Mouse (Mus musculus) neural tube, embryonic 11.5 days (tissue): ENCODE results near the gene Cish. TPM values are rescaled to one million over a fixed set of nuclear protein-coding genes. Genes with fewer than 3 reads are reported as not detected.
A peak's percentile ranks its signal among the peaks of the same experiment; 100 is the strongest.

Source experiments
- ATAC-seq: fragments of 200-750 bp; cut with Nextera tagmentation; 2 replicates; pipeline ENCODE4 v1.8.0; 2017; ENCODE audit warnings: moderate number of reproducible peaks, mild to moderate bottlenecking, moderate TSS enrichment, moderate library complexity; ENCODE audit not compliant: insufficient read depth, low FRiP score, low TSS enrichment
- DNase-seq: peaks from one replicate; pipeline ENCODE4 v3.0.0-alpha.2; 2015; ENCODE audit warnings: low spot score
- H3K27ac ChIP-seq: fragments of 300-500 bp; sonication (generic); 2 replicates; pipeline ENCODE4 v1.5.1; 2014; ENCODE audit warnings: low read depth, mild to moderate bottlenecking, low read length
- H3K27me3 ChIP-seq: fragments of 300-500 bp; sonication (generic); 2 replicates; pipeline ENCODE4 v1.6.1; 2014; ENCODE audit warnings: mild to moderate bottlenecking, low read length, mixed read lengths; ENCODE audit not compliant: control insufficient read depth, insufficient read depth
- H3K36me3 ChIP-seq: fragments of 300-500 bp; sonication (generic); 2 replicates; pipeline ENCODE4 v1.6.1; 2014; ENCODE audit warnings: mild to moderate bottlenecking, low read length, moderate library complexity, mixed read lengths; ENCODE audit not compliant: control insufficient read depth, insufficient read depth
- H3K4me1 ChIP-seq: fragments of 300-500 bp; sonication (generic); 2 replicates; pipeline ENCODE4 v1.6.1; 2014; ENCODE audit warnings: low read length, mixed read lengths; ENCODE audit not compliant: control insufficient read depth, insufficient read depth
- H3K4me2 ChIP-seq: fragments of 300-500 bp; sonication (generic); 2 replicates; pipeline ENCODE4 v1.6.1; 2014; ENCODE audit warnings: low read depth, mild to moderate bottlenecking, moderate library complexity
- H3K4me3 ChIP-seq: fragments of 300-500 bp; sonication (generic); 2 replicates; pipeline ENCODE4 v1.5.1; 2014; ENCODE audit warnings: low read depth, low read length
- H3K9ac ChIP-seq: fragments of 300-500 bp; sonication (generic); 2 replicates; pipeline ENCODE4 v1.6.1; 2014; ENCODE audit warnings: mild to moderate bottlenecking, low read length
- H3K9me3 ChIP-seq: fragments of 300-500 bp; sonication (generic); 2 replicates; pipeline ENCODE4 v1.6.1; 2016; ENCODE audit warnings: low read length; ENCODE audit not compliant: control insufficient read depth
- WGBS: fragments of 180-500 bp; shearing (Covaris S2); extraction: QIAGEN DNeasy Blood & Tissue Kit; methylation state at CpG from one replicate; pipeline ENCODE4 v1.1.7; 2014; 5-methylcytosine and 5-hydroxymethylcytosine counted together
- polyA plus RNA-seq: library from polyadenylated mRNA; unstranded; fragments of >200 nt; fragmentation: Nextera tagmentation; extraction: Ambion mirVana; gene quantifications from 2 replicates; pipeline ENCODE4 v1.2.1, GENCODE M21; 2014

Cish gene
- polyA plus RNA-seq, 1 experiment from 2014 or later, result 5.1 TPM

DNA sequence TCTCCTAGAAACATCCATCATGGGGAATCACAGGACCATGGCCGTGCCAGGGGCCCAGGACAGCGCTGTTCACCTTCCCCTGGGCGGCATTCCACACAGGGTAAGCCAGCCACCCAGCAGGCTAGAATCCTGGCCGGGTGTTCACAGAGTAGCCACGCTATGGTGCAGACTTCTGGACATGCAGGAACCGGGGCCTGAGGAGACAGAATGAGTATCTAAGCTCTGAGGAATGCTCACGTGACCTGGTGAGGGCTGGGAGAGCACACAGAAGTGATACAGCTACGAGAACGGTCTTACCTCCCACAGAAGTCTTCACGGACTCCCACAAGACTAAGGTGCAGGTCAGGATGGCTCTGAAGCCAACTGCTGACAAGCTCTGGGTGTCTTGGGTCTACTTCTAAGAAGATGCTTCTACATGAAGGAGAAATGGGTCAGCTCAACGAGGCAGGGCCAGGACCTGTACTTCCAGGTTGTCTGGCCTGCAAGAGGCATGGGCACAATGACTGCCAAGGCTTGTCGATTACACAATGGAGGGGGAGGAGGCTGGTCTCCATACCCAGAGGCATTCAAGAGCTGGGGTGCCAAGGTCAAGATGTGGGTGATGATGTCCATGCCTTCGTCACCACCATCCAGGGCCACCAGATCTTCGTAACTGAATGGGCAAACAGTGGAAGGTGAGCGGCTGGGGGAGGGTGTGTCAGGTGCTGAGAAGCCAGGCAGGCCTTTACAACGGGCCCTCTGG is 32.2 kb downstream of the Cish start:
- Histone ChIP-seq H3K4me3 (no peak overlapping the region), H3K4me1 (no peaks in the 10 kb centered on the region), H3K27ac (no peak overlapping the region), H3K36me3 (no peaks in the 10 kb centered on the region; the same call in 1 of the 2 replicates), H3K4me2 (no peak overlapping the region), H3K9ac (no peak overlapping the region), H3K27me3 (no peaks in the 10 kb centered on the region), H3K9me3 (no peaks in the 10 kb centered on the region)
- DNase-seq, result no peak
- ATAC-seq, result no peak
- WGBS, result 90% methylated on average over 16 of the region's 16 CpGs

DNA sequence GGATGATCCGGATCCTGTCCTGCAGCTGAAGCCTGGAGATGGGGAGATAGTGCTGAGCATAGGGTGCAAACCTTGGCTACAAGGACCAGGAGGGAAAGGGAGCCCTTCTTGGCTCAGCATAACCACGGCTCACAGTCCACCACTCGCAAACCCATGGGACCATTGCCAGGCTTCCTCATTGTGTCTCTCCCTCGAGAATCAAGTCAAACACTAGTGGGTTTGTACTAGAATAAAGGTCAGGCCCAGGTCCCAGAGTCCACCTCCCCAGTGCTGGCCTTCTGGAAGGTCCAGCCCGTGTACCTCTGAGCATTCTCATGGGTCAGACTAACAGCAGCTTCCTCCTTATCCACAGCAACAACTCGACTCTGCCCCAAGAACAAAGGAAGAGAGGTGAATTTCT is 35.0 kb downstream of the Cish start:
- H3K36me3 ChIP-seq, result no peaks in the 10 kb centered on the region; the same call in 1 of the 2 replicates
- H3K4me1 ChIP-seq, result no peaks in the 10 kb centered on the region
- no peak overlapping the region for H3K9ac ChIP-seq
- H3K27ac ChIP-seq, result no peak overlapping the region
- no peaks in the 10 kb centered on the region for H3K9me3 ChIP-seq
- 86% methylated on average over 6 of the region's 6 CpGs for WGBS
- DNase-seq (no peak), ATAC-seq (no peak)
- H3K27me3 ChIP-seq, result no peaks in the 10 kb centered on the region
- H3K4me2 ChIP-seq, result no peak overlapping the region
- H3K4me3 ChIP-seq, result no peak overlapping the region

DNA sequence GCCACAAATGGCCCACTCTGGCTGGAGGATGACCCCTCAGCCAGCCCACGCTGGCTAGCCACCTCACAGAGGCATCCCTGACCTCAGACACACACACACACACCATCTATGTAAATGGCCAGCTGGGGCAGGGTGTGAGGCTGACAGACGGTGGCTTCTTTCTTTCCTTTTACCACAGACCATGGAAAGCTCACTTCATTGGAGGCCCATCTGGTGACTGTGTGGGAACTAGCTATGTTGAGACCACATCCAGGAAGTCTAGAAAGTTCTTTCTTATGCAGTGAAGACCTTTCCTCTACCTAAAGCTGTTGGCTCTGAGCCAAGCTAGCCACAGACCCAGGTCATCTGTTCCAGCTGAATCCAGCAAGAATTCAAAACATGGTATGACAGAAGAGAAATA is 37.9 kb downstream of the Cish start:
- no peak for DNase-seq
- peaks cover 7% of the 10 kb centered on the region; the same call in 1 of the 2 replicates for H3K4me1 ChIP-seq
- 61% methylated on average over 2 of the region's 2 CpGs for WGBS
- no peak for ATAC-seq
- H3K27ac ChIP-seq, result no peak overlapping the region
- no peaks in the 10 kb centered on the region for H3K36me3 ChIP-seq
- H3K4me2 ChIP-seq, result no peak overlapping the region
- no peak overlapping the region for H3K4me3 ChIP-seq
- no peak overlapping the region for H3K9ac ChIP-seq
- H3K27me3 ChIP-seq, result no peaks in the 10 kb centered on the region
- no peaks in the 10 kb centered on the region for H3K9me3 ChIP-seq

DNA sequence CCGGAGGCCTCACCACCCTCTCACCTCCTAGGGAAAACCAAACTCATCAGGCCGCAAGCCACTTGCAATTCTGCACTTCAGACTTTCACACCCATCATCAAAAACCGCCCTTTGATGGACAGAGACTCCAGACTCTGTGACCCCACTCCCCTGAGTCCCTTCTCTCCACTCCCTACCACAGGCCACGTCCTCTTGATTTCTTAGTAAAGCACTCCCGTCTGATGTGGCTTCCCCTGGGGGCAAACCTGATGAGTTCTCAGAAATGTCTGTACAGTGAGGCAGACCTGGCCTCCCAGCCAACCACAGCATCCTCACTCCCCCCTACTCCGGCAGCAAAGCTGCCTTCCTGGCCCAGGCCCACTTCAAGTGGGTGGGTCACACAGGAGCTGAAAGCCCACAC is 38.5 kb downstream of the Cish start:
- WGBS, result 86% methylated on average over 6 of the region's 6 CpGs
- H3K36me3 ChIP-seq, result no peaks in the 10 kb centered on the region
- no peak overlapping the region for H3K9ac ChIP-seq
- no peak overlapping the region for H3K27ac ChIP-seq
- H3K9me3 ChIP-seq, result no peaks in the 10 kb centered on the region
- H3K4me3 ChIP-seq, result no peak overlapping the region
- DNase-seq (no peak), ATAC-seq (no peak)
- H3K27me3 ChIP-seq, result no peaks in the 10 kb centered on the region
- no peak overlapping the region for H3K4me2 ChIP-seq
- H3K4me1 ChIP-seq, result peaks cover 10% of the 10 kb centered on the region; the same call in 1 of the 2 replicates

DNA sequence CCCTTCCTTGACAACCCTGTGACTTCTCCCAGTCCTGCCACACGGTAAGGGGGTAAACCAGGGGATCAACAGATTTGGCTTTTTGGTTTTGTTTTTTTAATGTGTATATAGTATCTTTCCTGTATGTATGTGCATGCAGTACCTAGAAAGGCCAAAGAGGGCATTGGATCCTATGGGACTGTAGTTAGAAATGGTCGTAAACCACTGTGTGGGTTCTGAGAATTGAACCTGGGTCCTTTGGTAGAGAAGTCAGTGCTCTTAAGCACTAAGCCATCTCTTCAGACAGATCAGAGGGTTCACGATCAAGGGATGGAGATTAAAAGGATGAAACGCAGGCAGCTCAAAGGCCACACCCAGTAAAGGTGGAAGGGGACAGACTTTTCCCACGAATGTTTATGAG is 39.2 kb downstream of the Cish start:
- H3K9ac ChIP-seq, result no peak overlapping the region
- H3K9me3 ChIP-seq, result no peaks in the 10 kb centered on the region
- H3K27ac ChIP-seq, result no peak overlapping the region
- H3K27me3 ChIP-seq, result no peaks in the 10 kb centered on the region
- DNase-seq, result no peak
- no peak for ATAC-seq
- H3K4me2 ChIP-seq, result no peak overlapping the region
- peaks cover 10% of the 10 kb centered on the region; the same call in 1 of the 2 replicates for H3K4me1 ChIP-seq
- H3K4me3 ChIP-seq, result no peak overlapping the region
- 88% methylated on average over 5 of the region's 5 CpGs for WGBS
- H3K36me3 ChIP-seq, result no peaks in the 10 kb centered on the region

DNA sequence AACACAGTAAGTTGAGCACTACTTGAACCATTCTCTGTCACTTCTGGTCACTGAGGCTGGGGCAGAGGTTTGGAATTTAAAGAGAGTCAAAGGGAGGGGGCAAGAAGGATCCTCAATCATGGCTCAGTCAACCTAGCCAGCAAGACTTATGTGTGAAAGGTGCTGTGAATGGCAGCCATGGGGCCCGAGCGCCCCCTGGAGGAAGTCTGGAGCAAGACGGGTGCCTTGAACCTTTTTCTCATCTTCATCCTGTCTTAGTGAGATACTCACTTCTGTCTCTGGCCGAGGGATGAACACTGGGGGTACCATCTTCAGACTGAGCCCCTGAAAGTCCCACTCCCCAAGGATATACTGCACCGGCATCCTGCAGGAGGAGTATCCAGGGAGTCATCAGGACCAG is 40.1 kb downstream of the Cish start:
- peak; percentile 71 for DNase-seq
- no peaks in the 10 kb centered on the region for H3K9me3 ChIP-seq
- no peak overlapping the region for H3K27ac ChIP-seq
- no peak overlapping the region for H3K9ac ChIP-seq
- no peak for ATAC-seq
- no peak overlapping the region for H3K4me2 ChIP-seq
- H3K27me3 ChIP-seq, result no peaks in the 10 kb centered on the region
- peaks cover 12% of the 10 kb centered on the region; the same call in 1 of the 2 replicates for H3K4me1 ChIP-seq
- no peak overlapping the region for H3K4me3 ChIP-seq
- 18% methylated on average over 5 of the region's 5 CpGs for WGBS
- H3K36me3 ChIP-seq, result no peaks in the 10 kb centered on the region

DNA sequence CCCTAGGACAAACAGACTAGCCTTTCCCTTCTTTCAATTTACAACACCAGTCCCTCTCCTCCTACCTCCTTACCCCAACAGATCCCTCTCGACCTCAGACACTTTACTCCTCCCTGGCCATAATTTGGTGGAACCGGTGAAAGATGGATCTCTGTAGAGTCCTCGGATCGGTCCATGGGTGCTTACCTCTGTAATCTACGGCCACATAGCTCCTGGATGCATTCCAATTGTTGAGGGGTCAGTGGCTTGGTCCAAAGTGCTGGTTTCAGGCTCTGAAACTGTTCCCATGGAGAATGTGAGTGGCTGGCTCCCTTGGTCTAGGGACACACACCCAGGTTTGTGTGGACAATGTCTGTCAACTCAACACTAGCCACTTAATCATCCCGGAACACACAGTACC is 40.6 kb downstream of the Cish start:
- ATAC-seq (no peak), DNase-seq (no peak)
- Histone ChIP-seq H3K4me2 (no peak overlapping the region), H3K4me3 (no peak overlapping the region), H3K9me3 (no peaks in the 10 kb centered on the region), H3K9ac (no peak overlapping the region), H3K36me3 (no peaks in the 10 kb centered on the region), H3K27ac (no peak overlapping the region), H3K4me1 (peaks cover 15% of the 10 kb centered on the region; the same call in 1 of the 2 replicates), H3K27me3 (no peaks in the 10 kb centered on the region)
- 83% methylated on average over 6 of the region's 6 CpGs for WGBS

DNA sequence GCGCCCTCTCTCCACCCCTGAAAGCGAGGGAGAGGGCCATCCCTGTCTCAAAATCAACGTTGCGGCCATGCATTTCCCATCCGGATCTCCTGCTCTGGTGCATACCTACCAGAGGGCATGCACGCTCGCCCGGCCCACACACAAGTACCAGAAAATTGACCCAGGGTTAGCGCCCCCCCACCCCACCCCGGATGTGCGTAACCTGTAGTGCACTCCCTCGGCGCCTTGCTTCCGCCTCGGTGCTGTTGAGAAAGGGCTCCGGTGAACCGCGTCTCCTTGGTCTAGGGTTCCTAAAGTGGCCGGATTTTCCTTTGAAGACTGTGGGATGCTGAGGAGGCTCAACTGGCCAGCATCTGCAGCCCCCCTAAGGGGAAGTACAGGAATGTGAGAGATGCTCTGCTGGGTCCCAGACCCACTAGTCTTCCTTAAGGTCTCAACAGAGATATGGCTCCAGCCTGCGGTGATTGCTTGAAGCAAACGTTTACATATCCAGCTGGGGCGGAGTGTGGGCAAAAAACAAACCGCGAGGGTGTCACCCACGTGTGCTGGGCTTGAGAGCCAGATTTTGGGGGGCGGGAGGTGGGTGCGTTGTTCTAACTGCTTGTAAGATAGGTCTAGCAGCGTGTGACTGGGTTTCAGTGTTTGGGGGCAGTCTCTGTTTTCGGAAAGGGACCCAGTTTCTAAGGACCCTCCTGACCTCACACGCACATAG is 42.5 kb downstream of the Cish start, which contains the start of gene Hemk1:
Hemk1 (minus strand) TSS at position 179 of the 712 bp plus-strand sequence.
- peak; percentile 65 for ATAC-seq

More for the DNA sequence above, 42.5 kb downstream of the Cish start, which contains the start of gene Hemk1:
- Histone ChIP-seq H3K27ac (peak within 1 kb of the TSS; percentile 23; the same call in 1 of the 2 replicates), H3K36me3 (no peaks in the 10 kb centered on the region), H3K9ac (peak within 1 kb of the TSS; percentile 68), H3K4me2 (peak within 1 kb of the TSS; percentile 89), H3K9me3 (no peaks in the 10 kb centered on the region), H3K4me1 (peaks cover 15% of the 10 kb centered on the region; the same call in 1 of the 2 replicates), H3K27me3 (no peaks in the 10 kb centered on the region), H3K4me3 (peak within 1 kb of the TSS; percentile 52)
- DNase-seq, result peak; percentile 83
- WGBS, result 6% methylated on average over 30 of the region's 30 CpGs
